Mouse (Mus musculus): ENCODE data around the gene Actrt2.

The Actrt2 gene

DNA sequence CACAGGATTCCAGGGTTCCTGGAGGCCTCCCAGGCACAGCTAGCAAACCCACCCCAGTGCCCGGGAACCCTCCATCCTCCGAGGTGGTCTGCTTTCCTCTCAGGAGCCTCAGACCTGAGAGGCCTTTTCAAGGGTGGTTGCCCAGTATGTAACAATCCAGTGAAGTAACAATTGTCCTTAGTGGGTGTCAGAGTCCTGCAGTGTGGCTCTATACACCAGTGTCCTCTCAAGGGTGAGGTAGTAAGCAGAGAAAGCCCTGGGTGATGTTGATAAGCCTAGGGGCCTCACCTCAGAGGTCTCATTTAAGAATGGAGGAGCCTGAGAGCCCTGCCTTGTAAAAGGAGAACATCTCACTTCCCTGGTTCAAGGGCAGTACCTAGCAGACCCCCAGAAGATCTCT lies at the start of gene Actrt2:
Gene Actrt2, minus strand, starts transcription at position 101 of the 400 bp plus-strand sequence.
- DNase-seq = no peak

DNA sequence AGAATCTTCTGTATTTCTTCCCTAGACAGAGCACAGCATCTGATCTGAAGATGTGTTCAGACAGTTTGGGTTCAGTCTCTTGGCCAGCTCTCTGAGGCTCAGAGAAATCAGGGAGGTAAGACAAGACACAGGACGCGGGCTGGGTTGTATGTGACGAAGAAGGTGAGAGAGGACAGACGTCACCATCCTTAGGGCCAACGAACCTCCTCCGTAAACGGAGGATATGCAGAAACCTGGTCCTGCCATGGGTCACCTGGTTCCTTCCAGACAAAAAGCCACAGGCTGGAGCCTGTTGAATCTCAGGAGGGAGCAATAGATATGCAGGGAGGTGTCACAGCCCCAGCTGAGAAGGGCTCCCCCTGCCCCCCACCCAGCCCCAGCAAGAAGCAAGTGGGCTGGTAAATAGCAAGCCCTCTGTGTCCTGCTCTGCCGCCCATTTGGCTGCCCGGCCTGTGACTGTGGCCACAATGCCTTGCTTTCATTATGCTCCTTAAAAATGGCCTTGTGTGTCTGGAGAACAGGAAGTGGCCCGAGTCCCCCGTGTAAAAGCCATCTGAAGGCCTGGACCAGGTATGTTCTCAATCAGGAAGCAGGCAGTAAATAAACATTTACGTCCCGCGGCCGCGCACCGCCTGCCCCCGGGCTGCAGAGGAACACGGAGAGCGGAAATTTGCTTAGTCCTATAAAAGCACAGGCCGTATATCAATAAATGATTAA lies 41.9 kb upstream of the Actrt2 start:
- DNase-seq = no peak

DNA sequence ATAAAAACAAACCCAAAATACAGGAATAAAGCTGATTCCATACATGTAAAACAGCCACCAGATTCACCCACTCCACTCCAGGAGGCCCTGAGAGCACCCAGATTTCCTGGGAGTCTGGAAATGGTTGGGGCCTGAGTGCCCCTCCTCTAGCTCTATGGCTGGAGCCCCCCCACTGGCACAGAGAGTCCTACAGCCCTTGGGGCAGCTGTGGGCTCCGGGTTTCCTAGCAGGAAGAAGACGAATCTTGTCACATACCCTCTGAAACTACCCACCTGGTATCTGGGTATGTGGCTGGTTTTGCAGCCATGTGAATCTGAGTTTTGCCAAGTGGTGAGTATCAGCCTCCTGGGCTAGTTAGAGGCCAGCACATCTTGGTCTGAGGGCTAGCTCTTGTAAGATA lies 41.1 kb upstream of the Actrt2 start:
- DNase-seq = no peak

DNA sequence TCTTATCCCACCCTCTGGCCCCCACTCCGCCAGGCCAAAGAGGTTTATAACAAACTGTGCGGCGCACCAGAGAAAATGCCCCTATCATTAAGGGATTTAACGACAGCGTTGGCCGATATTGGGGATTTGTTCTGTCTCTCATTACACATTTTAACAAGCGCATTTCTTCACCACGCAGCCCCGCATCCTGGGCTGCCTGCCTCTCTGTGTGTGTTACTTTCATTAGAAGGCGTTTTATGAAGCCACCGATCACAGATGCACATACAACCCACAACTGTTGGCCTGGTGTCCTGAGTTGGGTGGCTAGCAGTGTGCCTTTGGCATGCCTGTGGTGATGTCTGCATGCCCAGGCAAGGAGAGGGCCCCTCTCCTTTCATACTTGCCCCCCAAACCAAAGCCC lies 40.6 kb upstream of the Actrt2 start:
- no peak for DNase-seq

DNA sequence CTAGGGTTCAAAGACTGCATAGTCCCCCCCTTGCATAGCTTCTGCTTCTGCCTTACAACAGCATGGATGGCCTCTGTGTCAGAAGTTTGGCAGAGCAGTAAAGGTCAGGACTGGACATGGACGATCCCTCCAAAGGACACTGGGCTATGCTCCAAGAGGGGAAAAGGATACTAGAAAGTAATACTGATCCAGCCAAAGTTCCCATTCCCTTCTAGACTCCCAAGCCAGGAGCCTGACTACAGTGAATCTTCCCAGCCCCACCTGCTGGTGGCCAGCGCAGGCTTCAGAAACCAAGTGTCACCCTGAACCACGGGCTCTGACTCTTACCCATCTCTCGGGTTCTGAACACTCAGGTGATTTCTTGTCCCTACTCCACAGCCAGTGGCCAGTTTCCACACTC lies 39.9 kb upstream of the Actrt2 start:
- no peak for DNase-seq

DNA sequence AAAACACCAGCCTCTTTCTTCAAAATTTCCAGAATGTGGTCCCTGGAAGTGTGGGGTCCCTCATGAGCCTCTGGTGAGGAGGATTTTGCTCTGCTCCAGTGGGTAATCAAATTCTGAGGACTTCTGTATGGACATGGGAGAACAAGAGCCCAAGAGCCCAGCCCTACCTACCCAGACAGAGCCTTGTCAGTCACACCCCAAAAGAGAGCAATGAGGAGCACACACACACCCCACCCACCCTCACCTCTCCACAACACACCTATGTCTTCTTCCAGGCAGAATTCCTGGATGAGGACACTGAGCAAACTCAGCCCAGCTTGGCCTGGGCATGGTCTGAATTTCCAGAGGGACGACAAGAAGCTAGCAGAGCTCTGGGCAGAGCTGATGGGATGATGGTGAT lies 38.8 kb upstream of the Actrt2 start:
- DNase-seq = no peak

DNA sequence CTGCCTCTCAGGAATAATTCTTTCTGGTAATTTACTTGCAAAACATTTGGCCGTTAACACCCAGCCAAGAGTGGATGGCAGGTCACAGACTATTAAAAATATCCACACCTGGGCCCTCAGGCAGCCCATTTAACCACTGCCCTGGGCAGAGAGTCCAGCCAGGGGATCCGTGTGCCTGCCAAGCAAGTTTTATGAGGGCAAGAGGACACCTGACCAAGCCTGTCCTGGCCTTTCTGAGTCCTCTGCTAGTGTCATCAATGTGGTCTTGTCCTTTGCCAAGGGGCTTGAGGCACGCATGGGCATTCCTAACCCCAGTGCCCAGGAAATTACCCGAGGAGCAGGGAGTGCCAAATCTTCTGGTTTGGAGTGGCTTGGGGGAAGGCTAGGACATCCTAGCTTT lies 38.0 kb upstream of the Actrt2 start:
- no peak for DNase-seq

DNA sequence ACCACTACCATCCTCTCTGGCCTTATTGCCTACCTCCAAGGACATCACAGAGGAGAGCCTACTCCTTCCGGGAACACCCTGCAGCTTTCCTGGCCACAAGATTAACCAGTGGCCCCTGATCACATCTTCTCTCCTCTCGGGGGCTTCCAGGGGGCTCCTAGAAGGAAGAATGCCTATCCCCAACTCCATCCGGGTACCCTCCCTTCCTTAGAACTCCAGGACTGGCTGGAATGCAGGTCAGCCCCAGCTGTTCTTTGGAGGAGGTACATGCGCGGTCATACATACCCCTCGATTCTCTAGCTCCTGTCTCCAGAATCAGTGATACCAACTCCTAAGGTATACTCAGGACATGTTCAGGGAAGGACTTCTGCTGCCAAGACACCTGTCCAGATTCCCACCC lies 37.4 kb upstream of the Actrt2 start:
- DNase-seq = no peak

DNA sequence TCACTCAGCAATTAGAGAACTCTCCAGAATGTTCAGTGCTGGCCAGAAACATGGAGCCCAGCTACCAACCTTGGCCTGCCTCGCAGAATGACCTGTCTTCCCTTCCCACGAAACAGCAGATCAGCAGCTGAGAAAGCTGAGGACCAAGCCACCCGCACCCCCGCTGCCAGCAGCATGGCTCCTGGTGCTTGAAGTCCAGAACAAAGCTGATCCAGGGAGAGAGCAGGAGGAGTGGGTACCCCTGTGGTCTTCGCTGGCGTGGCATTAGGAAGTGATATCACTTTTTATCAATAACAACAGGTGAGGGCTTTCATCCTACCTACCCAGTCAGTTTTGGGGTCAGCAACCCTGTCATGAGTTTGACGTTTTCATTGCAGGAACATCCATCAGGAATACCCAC lies 36.9 kb upstream of the Actrt2 start:
- DNase-seq = no peak

DNA sequence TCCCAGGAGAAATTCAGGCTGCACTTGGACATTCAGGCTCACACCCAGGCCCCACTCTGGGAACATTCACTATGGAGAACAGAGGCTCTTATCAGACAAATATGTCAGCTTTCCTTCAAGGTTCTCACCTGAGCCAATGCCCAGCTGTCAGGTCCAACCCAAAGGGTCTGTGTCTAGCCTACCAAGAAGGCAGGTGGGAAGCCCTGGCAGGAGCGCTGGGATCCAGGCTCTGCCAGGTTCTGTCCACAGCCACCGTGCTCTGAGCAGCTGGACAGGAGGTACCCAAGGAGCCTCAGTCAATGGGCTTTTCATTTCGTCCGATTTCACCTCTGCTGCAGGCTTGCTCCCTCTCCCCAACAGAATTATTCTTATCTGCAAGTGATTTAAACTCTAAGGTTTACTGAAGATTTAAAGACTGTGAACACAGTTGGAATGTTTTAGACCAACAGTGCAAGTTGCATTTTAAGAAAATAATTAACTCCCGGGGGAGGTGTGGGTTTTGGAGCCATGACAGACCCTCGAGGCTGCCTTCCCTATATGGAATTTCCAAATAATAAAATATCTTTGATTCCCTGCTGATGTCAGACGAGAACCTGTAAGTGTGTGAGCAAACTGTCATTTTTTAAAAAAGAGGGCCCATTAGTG lies 35.9 kb upstream of the Actrt2 start:
- no peak for DNase-seq

DNA sequence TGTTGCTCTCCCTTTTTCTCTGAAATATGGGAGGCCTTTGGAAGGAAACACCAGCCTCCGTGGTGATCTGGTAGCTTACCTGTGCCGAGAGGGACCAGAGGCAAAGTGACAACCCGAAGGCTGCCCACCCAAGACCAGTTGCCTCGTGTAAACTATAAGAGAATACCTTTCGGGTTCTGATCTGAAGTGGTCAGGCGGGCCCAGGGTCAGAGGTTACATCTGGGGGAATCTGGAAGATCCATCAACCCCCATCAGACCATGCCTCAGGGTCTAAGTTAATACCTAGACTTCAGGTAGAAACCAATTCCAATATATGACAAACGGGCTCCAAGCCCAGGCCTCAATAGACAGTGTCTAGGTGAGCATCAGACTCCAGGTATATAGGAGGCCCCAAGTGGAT lies 35.3 kb upstream of the Actrt2 start:
- no peak for DNase-seq

DNA sequence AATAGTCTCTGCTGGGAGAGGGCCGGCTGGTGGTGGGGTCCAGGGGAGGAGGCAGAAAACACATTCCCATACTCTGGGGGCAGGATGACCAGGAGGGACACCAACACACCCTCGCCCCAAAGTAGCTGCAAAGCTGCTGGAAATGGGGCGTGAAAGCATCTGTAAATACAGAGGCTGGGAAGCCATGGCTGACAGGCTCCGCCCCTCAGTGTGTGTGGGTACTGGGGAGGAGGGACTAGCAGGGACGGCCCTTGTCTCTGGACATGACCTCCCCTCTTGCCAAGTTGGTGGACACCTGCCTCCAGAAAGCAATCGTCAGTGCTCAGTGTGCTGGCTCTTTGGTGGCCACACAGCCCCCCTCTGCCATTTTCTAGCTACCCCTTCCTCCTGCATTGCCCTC lies 34.5 kb upstream of the Actrt2 start:
- no peak for DNase-seq

DNA sequence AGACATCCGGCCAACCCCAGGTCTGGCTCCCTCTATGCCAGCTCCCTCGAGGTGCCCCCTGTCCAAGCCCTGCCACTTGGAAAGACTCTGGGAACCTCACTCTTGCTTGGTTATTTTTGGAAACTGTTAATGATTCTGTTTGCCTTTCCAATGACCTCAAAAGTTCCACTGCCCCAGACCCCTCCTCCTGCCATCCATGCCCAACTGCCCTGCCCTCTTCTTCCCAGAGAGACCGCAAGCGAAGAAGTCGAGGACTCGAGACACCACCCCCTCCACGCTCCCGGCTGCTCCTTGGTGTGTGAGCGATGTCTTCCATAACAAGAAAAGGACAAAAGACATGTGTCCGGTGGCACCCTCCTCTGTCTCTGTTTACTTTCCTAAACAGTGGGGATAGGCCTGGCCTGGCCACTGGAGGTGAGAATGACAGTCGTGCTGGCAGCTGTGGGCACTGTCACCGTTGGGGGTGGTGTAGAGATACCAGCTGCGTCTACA lies 33.3 kb upstream of the Actrt2 start:
- DNase-seq = no peak

DNA sequence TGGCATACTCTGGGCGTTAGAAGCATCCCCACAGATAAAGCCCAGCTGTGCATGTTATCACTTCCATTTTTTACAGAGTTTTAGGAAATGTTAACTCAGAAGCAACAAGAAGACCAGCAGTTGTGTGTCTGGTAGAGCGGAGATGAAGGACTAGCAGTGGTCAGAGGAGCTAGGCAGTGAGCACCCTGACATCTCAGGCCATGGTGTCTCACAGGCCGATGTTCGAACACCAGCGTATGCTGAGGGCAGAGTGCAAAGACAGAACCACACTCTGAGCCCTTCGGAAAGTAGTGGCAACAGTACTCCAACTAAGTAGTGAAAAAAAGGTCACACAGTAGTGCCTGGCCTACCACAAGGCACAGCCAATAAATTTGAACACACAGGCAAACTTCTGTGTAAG lies 32.8 kb upstream of the Actrt2 start:
- DNase-seq = no peak

DNA sequence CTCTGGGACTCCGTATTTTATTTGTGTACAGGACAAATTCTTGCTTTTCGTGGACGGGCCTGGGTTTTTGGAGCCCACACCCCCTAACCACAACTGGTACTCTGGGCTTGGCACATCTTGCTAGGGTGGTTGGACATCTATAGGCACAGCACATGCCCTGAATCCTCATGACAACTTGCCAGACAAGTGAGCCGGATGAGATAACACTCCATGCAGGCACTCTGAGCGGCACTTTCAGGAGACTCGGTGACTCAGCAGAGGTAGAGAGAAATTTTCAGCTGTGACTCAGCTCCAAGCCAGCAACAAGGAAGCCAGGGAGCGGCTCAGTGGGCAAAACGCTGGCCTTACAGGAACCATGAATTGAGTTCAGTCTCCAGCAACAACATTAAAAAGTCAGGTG lies 31.6 kb upstream of the Actrt2 start:
- DNase-seq = no peak

DNA sequence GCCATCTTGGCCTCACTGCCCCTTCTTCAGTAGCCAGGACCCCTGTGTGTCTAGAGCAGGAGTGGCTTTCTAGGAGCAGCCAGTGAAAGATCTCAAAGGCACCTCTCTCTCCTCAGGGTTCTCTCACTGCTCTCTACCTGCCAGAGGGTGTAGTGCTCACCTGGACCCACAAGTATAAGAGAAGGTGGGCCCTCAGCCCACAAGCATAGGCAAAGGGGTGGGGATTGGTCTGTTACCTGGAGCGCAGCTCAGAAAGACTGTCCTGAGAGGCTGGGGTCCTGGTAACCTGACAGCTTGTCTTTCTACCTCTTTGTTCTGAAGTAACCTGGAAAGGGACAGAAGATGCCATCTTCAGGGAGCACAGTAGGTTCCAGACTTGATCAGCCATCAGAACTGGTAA lies 31.0 kb upstream of the Actrt2 start:
- no peak for DNase-seq

DNA sequence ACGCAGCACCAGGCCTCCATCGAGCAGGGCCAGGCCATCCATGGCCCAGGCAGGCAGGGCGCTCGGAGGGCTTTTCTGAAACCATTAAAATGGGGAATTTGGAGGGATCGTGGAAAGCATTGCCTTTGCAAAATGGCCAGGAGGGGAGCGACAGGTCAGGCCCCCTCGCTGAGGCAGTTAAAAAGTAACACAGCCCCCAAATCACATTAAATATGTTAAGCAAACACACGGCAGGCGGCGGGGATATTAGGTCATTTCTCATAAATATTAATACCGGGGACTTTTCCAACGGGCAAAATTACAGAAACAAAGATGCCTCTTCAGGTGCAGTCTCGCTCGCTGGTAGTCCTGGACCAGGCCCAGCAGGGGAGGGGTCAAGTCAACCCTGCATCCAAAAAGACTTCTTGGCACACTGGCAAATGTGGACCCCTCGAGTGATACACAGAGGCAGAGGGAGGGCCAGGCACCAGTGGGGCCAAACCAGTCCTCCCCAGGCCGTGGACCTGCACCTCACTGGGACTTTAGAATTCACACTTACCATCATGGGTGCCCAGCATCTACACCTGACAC lies 30.4 kb upstream of the Actrt2 start:
- no peak for DNase-seq

DNA sequence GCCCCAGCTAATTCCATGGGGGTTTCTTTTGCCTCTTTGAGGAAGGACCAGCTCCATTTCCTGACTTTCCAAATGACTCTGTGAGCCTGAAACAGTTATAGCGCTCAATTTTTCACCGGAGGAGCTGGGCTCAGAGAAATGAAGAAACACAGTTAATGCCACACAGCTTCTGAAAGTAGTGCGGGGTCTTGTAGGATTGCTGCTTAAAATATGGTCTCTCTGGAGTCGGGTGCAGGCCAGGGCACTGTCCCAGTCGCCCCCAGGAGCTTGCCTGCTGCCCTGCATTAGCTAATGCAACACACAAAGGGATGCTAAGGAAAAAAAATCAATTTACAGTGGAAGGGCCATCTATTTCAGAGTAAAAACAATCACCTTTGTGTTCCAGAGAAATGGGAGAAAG lies 29.8 kb upstream of the Actrt2 start:
- no peak for DNase-seq

DNA sequence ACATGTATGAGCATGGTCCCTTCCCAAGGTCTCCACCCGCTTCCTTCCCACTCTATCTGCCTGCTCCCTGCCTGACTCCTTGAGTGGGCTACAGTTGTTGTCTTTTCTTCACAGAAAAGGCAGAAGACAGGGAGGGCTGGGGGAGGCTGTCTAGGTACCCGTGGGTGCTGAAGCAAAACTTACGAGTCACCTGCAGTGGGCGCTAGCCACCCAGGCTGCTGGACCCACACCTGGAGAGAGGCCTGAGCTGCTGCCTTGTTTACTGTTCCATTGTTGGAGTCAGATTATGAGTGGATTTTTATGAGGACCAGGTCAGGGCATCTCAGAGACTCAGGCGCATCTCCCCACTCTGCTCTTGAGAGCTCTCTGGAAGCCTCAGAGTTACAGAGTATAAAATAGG lies 28.9 kb upstream of the Actrt2 start:
- no peak for DNase-seq

DNA sequence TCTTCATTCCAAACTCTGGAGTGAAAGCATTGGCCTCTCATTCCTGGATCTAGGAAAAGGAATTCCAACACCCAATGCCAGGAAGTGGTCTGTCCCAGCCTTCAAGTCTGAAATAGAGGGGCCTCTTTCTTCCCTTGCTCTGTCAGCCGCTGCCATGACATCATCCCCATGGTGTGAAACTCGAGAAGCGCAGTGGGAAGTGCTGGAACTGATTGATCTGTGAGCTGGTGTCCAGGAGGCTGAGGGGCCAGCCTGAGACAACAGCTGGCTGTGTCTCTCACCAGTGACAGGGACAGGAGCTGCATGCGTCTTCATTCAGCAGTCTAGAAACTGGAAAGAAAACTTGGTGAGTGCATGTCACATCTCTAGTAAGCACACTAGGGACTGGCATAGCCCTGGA lies 28.5 kb upstream of the Actrt2 start:
- DNase-seq = no peak

DNA sequence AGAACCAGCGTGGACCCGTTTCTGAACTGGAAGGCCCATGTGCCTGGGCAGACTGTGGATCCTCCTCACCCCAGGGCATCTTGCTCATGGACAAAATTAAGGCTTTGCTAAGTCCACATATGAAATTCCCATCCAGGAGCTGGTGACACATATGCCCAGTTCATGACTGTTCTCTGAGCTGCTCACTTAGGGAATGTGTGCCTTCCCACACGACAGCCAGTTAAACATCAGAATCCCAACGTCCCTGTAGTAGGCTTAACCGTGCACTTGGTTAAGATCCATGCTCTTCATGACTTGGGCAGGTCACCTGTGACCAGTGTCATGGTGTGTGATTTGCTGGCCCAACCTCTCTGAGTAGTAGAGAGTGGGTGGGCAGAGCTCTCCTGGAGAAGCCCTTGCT lies 26.7 kb upstream of the Actrt2 start:
- DNase-seq = no peak

DNA sequence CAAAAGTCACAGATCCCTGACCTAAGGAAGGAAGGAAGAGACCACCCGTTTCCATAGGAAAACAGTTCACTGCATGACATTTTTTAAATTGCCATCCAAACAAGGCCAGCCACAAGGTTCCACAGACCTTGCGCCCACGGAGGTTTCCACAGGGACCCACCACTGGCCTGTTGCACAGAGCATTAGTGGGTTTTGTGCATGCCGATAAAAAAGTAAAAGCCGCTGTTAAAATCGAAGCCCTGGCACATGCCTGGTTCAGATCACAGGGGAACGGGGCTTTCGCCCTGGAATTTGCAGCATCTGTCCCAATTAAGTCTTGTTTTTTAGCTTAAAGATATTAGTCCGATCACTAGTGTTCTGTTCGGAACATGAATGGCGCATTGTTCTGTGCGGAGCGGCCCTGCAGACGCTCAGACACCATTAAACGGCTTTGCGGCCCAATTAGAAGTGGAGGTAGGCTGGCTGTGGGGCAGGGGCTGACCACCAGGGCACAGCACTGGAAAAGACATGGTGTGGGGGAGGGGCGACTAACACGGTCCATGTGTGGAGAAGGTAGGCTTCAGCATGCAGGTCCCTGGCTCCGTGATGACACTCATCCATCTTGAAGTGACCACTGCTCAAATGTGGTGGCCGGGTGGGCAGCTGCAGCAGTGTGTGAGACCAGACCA lies 25.8 kb upstream of the Actrt2 start:
- DNase-seq = no peak

DNA sequence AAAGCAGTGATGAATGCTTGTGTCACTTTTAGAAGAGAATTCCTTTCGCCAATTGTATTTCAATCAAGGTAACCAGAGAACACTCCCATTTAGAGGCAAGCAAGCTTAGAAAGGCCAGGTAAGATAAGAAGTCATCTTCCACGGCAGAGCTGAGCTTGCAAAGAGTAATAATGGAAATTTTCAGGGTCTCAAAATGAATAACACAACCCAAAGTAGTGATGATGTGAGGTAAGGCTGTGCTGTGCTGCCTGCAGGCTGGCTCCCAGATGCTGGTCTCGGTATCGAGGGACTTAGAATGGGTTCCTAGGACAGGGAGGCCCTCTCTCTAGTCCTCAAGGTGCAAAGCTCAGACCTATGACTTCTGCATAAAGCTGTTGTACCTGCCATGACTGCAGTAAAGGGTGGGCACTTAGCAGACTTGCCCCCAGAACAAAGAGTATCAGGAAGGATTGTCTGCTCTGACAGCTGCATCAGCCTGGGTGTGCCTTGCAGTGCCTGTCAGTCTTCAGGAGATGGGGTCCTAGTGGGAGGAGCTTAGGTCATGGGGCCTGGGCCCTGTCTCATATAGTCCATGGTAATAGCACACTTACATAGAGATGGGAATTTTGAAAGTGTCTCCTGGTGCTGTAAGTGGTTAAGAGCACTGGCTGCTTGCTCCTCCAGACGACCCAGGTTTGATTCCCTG lies 15.5 kb upstream of the Actrt2 start:
- DNase-seq = no peak
